Mouse (Mus musculus) mouse trophoblast stem cell (cell line): ENCODE measurements at regions not wholly inside any gene's neighbourhood (a gene's known extent, or its start where the extent isn't known, plus 50 kb on each side); places are given as distances from the start of the nearest gene placed in this dataset.

Experiments
- in situ Hi-C, 2 experiments: fragments of 300-500 bp; cut with MseI, MboI; formaldehyde crosslinking; loops; 2 replicates in 1 of 2; 3 replicates in 1 of 2; pipeline ENCODE4 v1.15.1; 2025

- in situ Hi-C loops: no loop called here
Observed at GRCm38 (mm10) chr16:55691069-55691468, 147.6 kb downstream of the Nfkbiz start.

- in situ Hi-C loops: no loop called here
Observed at GRCm38 (mm10) chr16:55663946-55664345, 174.8 kb downstream of the Nfkbiz start.

- in situ Hi-C loops: no loop called here
Observed at GRCm38 (mm10) chr16:55636667-55637450, 201.8 kb downstream of the Nfkbiz start.

- in situ Hi-C loops: no loop called here
Observed at GRCm38 (mm10) chr16:55636224-55636623, 202.5 kb downstream of the Nfkbiz start.

DNA sequence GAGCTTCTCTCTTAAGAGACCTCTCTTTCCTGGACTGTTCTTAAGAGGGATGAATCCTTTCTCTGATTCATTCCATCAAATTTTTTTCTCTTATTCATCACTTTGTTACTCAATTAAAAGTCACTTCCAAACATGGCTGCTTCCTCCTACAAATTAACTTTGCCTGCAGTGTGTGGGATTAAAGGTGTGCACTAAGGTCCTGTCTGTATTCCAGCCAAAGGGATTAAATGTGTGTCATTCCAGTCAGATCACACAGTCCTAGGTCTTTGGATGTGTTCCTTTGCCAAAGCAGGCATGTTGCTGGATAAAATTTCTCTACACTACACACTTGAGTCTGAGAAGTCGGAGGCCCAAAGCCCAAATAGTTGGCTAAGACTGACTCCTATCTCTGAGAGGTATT lies 204.0 kb downstream of the Nfkbiz start:
- in situ Hi-C loops: no loop called here

- in situ Hi-C loops: no loop called here
Observed at GRCm38 (mm10) chr16:55632220-55632619, 206.5 kb downstream of the Nfkbiz start.

DNA sequence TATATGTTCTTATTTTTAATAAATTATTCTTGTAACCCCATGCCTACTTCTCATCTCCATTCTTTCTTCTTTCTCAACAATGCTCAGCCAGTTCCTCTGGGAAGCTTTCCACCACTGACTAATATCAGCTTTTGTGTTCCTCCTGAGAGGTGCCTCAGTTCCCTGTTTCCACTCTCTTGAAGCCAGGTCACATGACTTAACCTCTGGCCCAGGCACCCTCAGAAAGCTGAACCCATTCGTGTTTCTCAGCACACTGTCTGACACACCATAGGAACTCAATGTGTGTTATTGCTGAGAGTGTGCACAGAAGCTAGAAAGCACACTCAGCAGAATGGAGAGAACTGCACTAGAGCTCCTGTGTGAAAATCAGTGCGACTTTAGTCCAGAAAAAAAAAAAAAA lies 207.1 kb downstream of the Nfkbiz start:
- in situ Hi-C loops: no loop called here

DNA sequence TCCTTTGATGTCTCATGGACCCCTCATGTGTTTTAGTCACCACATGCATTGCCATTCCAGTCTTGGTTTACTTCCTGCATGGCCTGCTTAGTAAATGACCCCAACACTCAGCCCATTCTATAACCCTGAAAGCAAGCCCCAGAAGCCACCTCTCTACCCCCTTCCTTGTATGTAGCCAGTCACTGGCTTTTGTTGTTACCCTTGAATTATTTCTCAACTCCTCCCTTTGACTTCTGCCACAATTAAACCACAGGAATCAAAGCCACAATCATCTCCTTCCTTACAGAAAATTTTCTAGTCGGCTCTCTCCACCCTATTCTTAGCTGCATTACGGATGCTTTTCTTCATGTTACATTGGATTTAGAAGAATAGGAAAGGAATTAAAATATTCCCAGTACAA lies 207.7 kb downstream of the Nfkbiz start:
- in situ Hi-C loops: no loop called here

- in situ Hi-C loops: no loop called here
Observed at GRCm38 (mm10) chr16:55627531-55627930, 211.2 kb downstream of the Nfkbiz start.

GRCm38 (mm10) chr16:55623422-55623821 lies 215.3 kb downstream of the Nfkbiz start:
- in situ Hi-C loops: no loop called here

DNA sequence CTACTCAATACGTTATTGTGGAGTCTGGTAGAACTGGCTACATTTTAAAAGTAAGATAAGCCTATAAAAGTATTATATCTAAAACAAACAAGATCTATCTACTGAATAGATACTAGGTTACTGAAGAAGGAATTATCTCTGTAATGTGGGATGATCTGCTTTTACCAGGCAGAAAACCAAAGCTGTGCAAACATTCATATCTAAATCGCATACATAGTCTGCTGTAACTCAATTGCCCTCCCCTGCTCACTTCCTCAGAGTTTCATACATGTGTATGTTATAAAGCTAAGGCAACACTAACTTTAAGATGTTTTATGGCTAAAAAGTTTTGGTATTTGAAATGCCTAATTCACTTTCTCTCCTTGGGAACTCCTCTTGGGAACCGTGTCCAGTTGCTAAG lies 219.0 kb downstream of the Nfkbiz start:
- in situ Hi-C loops: no loop called here

GRCm38 (mm10) chr16:55617958-55618357 lies 220.7 kb downstream of the Nfkbiz start:
- in situ Hi-C loops: no loop called here

- in situ Hi-C loops: no loop called here
Observed at GRCm38 (mm10) chr16:55617506-55617905, 221.2 kb downstream of the Nfkbiz start.

DNA sequence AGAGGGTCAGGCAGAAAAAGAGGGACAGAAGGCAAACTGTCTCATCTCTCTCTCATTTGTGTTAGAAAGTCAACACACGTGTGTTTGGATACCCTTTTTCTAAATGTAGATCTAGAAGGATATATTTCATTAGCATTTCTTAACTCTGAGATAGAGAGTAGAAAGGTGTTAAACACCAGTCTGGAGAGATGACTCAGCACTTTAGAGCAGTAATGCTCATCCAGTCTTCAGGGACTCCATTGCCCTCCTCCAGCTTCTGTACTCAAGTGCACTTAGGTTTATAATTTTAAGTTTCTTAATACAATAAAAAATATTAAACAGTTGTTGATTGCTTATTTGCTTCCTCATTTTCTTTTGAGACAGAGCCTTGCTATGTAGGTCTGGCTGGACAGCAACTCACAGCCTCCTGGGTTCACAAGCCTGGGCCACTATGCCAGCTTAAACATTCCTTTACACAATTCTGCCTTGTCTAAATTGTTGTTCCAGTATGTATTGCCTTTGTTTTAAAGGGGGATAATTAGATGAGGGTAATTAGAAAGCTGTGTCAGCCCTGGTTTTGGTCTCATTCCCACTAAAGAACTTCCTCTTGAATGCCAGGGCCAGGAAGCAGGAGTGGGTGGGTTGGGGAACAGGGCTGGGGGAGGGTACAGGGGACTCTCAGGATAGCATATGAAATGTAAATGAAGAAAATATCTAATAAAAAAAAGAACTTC lies 222.1 kb downstream of the Nfkbiz start:
- in situ Hi-C loops: no loop called here

GRCm38 (mm10) chr16:55612873-55613272 lies 225.8 kb downstream of the Nfkbiz start:
- in situ Hi-C loops: no loop called here

- in situ Hi-C loops: no loop called here
Observed at GRCm38 (mm10) chr16:55612001-55612400, 226.7 kb downstream of the Nfkbiz start.

- in situ Hi-C loops: no loop called here
Observed at GRCm38 (mm10) chr16:55611172-55611571, 227.5 kb downstream of the Nfkbiz start.

DNA sequence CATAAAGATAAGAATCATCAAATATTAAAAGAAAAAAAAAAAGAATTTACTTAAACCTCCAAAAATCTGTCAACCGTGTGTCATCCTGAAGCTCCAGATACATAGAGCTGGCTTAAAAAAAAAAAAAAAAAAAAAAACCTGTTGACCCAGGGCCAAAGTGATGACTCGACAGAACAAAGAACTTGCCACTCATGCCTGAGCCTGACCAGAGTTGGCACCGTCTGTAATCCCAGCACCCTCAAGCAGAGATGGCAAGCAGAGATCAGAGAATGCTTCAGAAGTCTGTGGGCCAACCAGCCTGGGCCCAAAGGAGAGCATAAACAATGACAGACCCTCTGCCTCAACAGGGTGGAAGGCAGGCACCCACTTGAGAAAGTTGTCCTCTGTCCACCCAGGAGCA lies 230.3 kb downstream of the Nfkbiz start:
- in situ Hi-C loops: no loop called here

GRCm38 (mm10) chr16:55606447-55607239 lies 232.1 kb downstream of the Nfkbiz start:
- in situ Hi-C loops: no loop called here

- in situ Hi-C loops: no loop called here
Observed at GRCm38 (mm10) chr16:55603611-55604010, 235.1 kb downstream of the Nfkbiz start.

- in situ Hi-C loops: no loop called here
Observed at GRCm38 (mm10) chr16:55589382-55589956, 249.2 kb downstream of the Nfkbiz start.

- in situ Hi-C loops: no loop called here
Observed at GRCm38 (mm10) chr16:55587138-55587537, 251.6 kb downstream of the Nfkbiz start.
